Mouse (Mus musculus) megakaryocyte, embryonic 14.5 days (primary cell): ENCODE measurements at regions not wholly inside any gene's neighbourhood (a gene's known extent, or its start where the extent isn't known, plus 50 kb on each side); places are given as distances from the start of the nearest gene placed in this dataset.

Source experiments
- FLI1 ChIP-seq: IDR thresholded peaks from 2 replicates; pipeline ENCODE4 v1.6.1; 2012; ENCODE audit warnings: low read length, inconsistent platforms, mixed read lengths
- GATA1 ChIP-seq: IDR thresholded peaks from 3 replicates; pipeline ENCODE4 v1.6.1; 2012; ENCODE audit warnings: mixed read lengths, low read length, inconsistent platforms, borderline replicate concordance

- TF ChIP-seq FLI1 (no peak), GATA1 (no peak)
Measured at GRCm38 (mm10) chr13:110665073-110665800, 270.4 kb downstream of the Plk2 start.
